Mouse (Mus musculus) spleen, adult 2 months (tissue): Measurements from ENCODE around the gene Vamp9.

ENCODE experiments used
- CTCF ChIP-seq: fragments of 200-500 bp; IDR thresholded peaks from 2 replicates; pipeline ENCODE4 v1.5.1; 2011; ENCODE audit warnings: mild to moderate bottlenecking, inconsistent platforms; ENCODE audit not compliant: insufficient read depth, insufficient read length, insufficient replicate concordance; ENCODE audit errors: extremely low read depth
- POLR2A ChIP-seq: fragments of 200-500 bp; IDR thresholded peaks from 2 replicates; pipeline ENCODE4 v1.6.1; 2011; ENCODE audit warnings: low read depth, low read length, inconsistent platforms

DNA sequence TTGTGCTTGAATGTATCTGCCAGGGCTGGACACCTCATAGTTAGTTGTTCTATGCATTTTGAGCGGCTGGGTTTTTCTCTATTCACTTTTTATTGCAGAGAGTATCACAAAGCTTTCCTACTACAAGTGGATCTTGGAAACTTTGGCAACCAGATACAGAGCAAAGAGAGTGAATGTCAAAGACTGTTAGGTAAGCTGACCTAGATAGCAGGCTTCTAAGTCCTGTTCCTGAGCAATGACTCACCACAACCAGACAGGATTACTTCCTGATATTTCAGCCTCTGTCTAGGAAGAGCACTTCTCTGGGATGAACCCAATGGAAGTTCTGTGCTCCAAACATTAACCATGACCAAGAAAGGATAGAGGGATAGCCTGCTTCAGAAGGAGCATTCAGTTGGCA is 40.3 kb upstream of the Vamp9 start:
- TF ChIP-seq CTCF, result no peak
- no peak for TF ChIP-seq POLR2A
